19 mouse cellular contexts compared by ENCODE assay signal in genomic region chr1:179644151-179644550, GRCm38 (mm10). TPM values are rescaled to one million over a fixed set of nuclear protein-coding genes. Genes with fewer than 3 reads are reported as not detected.
DNase-seq lines count a peak whose midpoint lies in the region; ATAC-seq and TF ChIP-seq lines count a peak whose summit lies in the region.
"Had no signal": no experiment of that assay in that cellular context is flagged by ENCODE, and none has a peak within 500 bp of the region (broad histone marks: within the 10 kb centered on the region; RNA-seq: fewer than 3 reads in every experiment).

No protein-coding gene starts in this region.

- TF ChIP-seq POLR2A in kidney, adult 2 months (IDR thresholded peaks at IDR 0.05; ENCODE audit: low read depth, low read length): no peak
- no peak for TF ChIP-seq POLR2A in liver, adult 2 months (IDR thresholded peaks at IDR 0.05; ENCODE audit: extremely low read depth, insufficient read depth, low read length)

- H3K9me3 ChIP-seq in forebrain, postnatal 0 days (ENCODE audit: low read length): no peaks in the 10 kb centered on the region
- H3K9me3 ChIP-seq in forebrain, embryonic 12.5 days: no peaks in the 10 kb centered on the region
- no peaks in the 10 kb centered on the region for H3K9me3 ChIP-seq in liver, embryonic 12.5 days (replicated peaks)
- H3K9me3 ChIP-seq: forebrain, embryonic 13.5 days; hindbrain, embryonic 12.5 days; intestine, embryonic 15.5 days; lung, embryonic 15.5 days had no signal

- H3K36me3 ChIP-seq in forebrain, postnatal 0 days (ENCODE audit: insufficient read depth): no peaks in the 10 kb centered on the region
- H3K36me3 ChIP-seq in forebrain, embryonic 12.5 days (replicated peaks): no peaks in the 10 kb centered on the region
- H3K36me3 ChIP-seq in kidney, adult 2 months (ENCODE audit: control insufficient read depth, insufficient read depth, low read length): no peaks in the 10 kb centered on the region
- no peaks in the 10 kb centered on the region for H3K36me3 ChIP-seq in liver, adult 2 months (ENCODE audit: control insufficient read depth, insufficient read depth, low read length)
- no peaks in the 10 kb centered on the region for H3K36me3 ChIP-seq in liver, embryonic 12.5 days
- H3K36me3 ChIP-seq: hindbrain, embryonic 12.5 days; intestine, embryonic 15.5 days; lung, embryonic 15.5 days had no signal

- 43% methylated on average over 3 of the region's 3 CpGs for WGBS in forebrain, postnatal 0 days
- 81% methylated on average over 3 of the region's 3 CpGs for WGBS in forebrain, embryonic 12.5 days
- 42% methylated on average over 3 of the region's 3 CpGs for WGBS in kidney, adult 2 months
- 45% methylated on average over 3 of the region's 3 CpGs for WGBS in liver, adult 2 months
- 68% methylated on average over 3 of the region's 3 CpGs for WGBS in liver, embryonic 12.5 days (ENCODE audit: insufficient replicate concordance)

- no peaks in the 10 kb centered on the region for H3K4me1 ChIP-seq in forebrain, postnatal 0 days (ENCODE audit: insufficient read depth)
- H3K4me1 ChIP-seq in forebrain, embryonic 12.5 days: no peaks in the 10 kb centered on the region
- no peaks in the 10 kb centered on the region; the same call in 1 of the 2 replicates for H3K4me1 ChIP-seq in kidney, adult 2 months (ENCODE audit: control insufficient read depth, insufficient read depth, low read length)
- peaks cover 1% of the 10 kb centered on the region; the same call in 1 of the 2 replicates for H3K4me1 ChIP-seq in liver, adult 2 months (ENCODE audit: control insufficient read depth, insufficient read depth, low read length)
- H3K4me1 ChIP-seq in liver, embryonic 12.5 days: peaks cover 5% of the 10 kb centered on the region
- H3K4me1 ChIP-seq: intestine, embryonic 15.5 days had no signal

- no peak overlapping the region for H3K4me2 ChIP-seq in forebrain, postnatal 0 days (ENCODE audit: low read depth)
- no peak overlapping the region for H3K4me2 ChIP-seq in forebrain, embryonic 12.5 days
- H3K4me2 ChIP-seq in liver, embryonic 12.5 days: no peak overlapping the region
- H3K4me2 ChIP-seq: forebrain, embryonic 13.5 days; hindbrain, embryonic 12.5 days; intestine, embryonic 15.5 days; lung, embryonic 15.5 days had no signal

- ATAC-seq in forebrain, postnatal 0 days: peak; percentile 17; the same call in 1 of the 2 replicates
- ATAC-seq in forebrain, embryonic 12.5 days (ENCODE audit: low FRiP score): no peak
- ATAC-seq in liver, embryonic 12.5 days: no peak
- ATAC-seq: forebrain, embryonic 13.5 days; intestine, embryonic 15.5 days had no signal

- H3K27ac ChIP-seq in forebrain, postnatal 0 days (ENCODE audit: low read depth, low read length): no peak overlapping the region
- H3K27ac ChIP-seq in forebrain, embryonic 12.5 days: no peak overlapping the region
- no peak overlapping the region for H3K27ac ChIP-seq in kidney, adult 2 months (ENCODE audit: insufficient read depth, low read depth, low read length)
- no peak overlapping the region for H3K27ac ChIP-seq in liver, adult 2 months (replicated peaks; ENCODE audit: insufficient read depth, low read depth, low read length)
- no peak overlapping the region for H3K27ac ChIP-seq in liver, embryonic 12.5 days
- H3K27ac ChIP-seq: forebrain, embryonic 13.5 days; hindbrain, embryonic 12.5 days; intestine, embryonic 15.5 days; layer of hippocampus, adult 2 months; liver, embryonic 14.5 days; lung, embryonic 15.5 days had no signal

- no peaks in the 10 kb centered on the region for H3K79me2 ChIP-seq in liver, adult 2 months (ENCODE audit: control insufficient read depth, insufficient read depth, low read length)

- TF ChIP-seq CTCF in forebrain, postnatal 0 days (IDR thresholded peaks at IDR 0.05; ENCODE audit: low read depth): no peak
- no peak for TF ChIP-seq CTCF in kidney, adult 2 months (conservative IDR thresholded peaks at IDR 0.05; ENCODE audit: insufficient read depth, insufficient read length, low read depth, low read length)
- no peak for TF ChIP-seq CTCF in liver, adult 2 months (IDR thresholded peaks at IDR 0.05; ENCODE audit: low read depth, low read length)

- DNase-seq in forebrain, postnatal 0 days: peak; percentile 26
- DNase-seq in kidney, adult 2 months: peak; percentile 65
- DNase-seq in kidney, postnatal 4 days: no peak
- peak; percentile 80 for DNase-seq in liver, adult 2 months (ENCODE audit: extremely low read depth, low read depth, low spot score)
- DNase-seq in testis, postnatal 10 days (ENCODE audit: low spot score): peak; percentile 27
- DNase-seq in right cerebral cortex, postnatal 36 days (ENCODE audit: low spot score in 2 of 2): no peak
- DNase-seq: cerebellum, postnatal 36 days; gastrocnemius, postnatal 14 days; lung, postnatal 4 days; thymus, adult 2 months had no signal

- H3K27me3 ChIP-seq in forebrain, postnatal 0 days (ENCODE audit: insufficient read depth, low read length): no peaks in the 10 kb centered on the region
- H3K27me3 ChIP-seq in forebrain, embryonic 12.5 days: no peaks in the 10 kb centered on the region
- H3K27me3 ChIP-seq in kidney, adult 2 months (replicated peaks; ENCODE audit: control insufficient read depth, insufficient read depth, low read length): no peaks in the 10 kb centered on the region
- no peaks in the 10 kb centered on the region for H3K27me3 ChIP-seq in liver, adult 2 months (ENCODE audit: control insufficient read depth, insufficient read depth, low read length)
- peaks cover 27% of the 10 kb centered on the region for H3K27me3 ChIP-seq in liver, embryonic 12.5 days (replicated peaks)
- H3K27me3 ChIP-seq: forebrain, embryonic 13.5 days; hindbrain, embryonic 12.5 days; intestine, embryonic 15.5 days; lung, embryonic 15.5 days had no signal

- H3K4me3 ChIP-seq in forebrain, postnatal 0 days (ENCODE audit: low read depth, low read length): no peak overlapping the region
- no peak overlapping the region for H3K4me3 ChIP-seq in forebrain, embryonic 12.5 days (replicated peaks)
- no peak overlapping the region for H3K4me3 ChIP-seq in kidney, adult 2 months (ENCODE audit: insufficient read depth, low read depth, low read length)
- no peak overlapping the region for H3K4me3 ChIP-seq in liver, adult 2 months (ENCODE audit: insufficient read depth, low read depth, low read length)
- H3K4me3 ChIP-seq in liver, embryonic 12.5 days: no peak overlapping the region
- H3K4me3 ChIP-seq: forebrain, embryonic 13.5 days; hindbrain, embryonic 12.5 days; intestine, embryonic 15.5 days; layer of hippocampus, adult 2 months; lung, embryonic 15.5 days; myocyte had no signal

- no peak overlapping the region for H3K9ac ChIP-seq in forebrain, postnatal 0 days
- H3K9ac ChIP-seq in forebrain, embryonic 12.5 days: no peak overlapping the region
- no peak overlapping the region for H3K9ac ChIP-seq in liver, adult 2 months (ENCODE audit: low read depth, low read length)
- H3K9ac ChIP-seq in liver, embryonic 12.5 days: no peak overlapping the region
- H3K9ac ChIP-seq: forebrain, embryonic 13.5 days; hindbrain, embryonic 12.5 days; intestine, embryonic 15.5 days; liver, embryonic 14.5 days; lung, embryonic 15.5 days had no signal

RNA-seq across cellular contexts. Expression of gene Sccpdh, which starts 23.9 kb away (rescaled TPM):
- 108 and 115 TPM in 2 replicates for total RNA-seq in forebrain, postnatal 0 days (2014; rRNA removed)
- polyA plus RNA-seq in forebrain, postnatal 0 days (2015; fragmentation: Nextera tagmentation; extraction: Ambion mirVana): 164 and 168 TPM in 2 replicates
- 82.2 and 83.1 TPM in 2 replicates for polyA plus RNA-seq in forebrain, embryonic 12.5 days (2016; fragmentation: Nextera tagmentation; extraction: Ambion mirVana)
- 11.4 and 14.2 TPM in 2 replicates for polyA plus RNA-seq in kidney, adult 2 months (2012; rRNA removed)
- total RNA-seq in liver, adult 2 months (2014; rRNA removed): 4.5 and 4.8 TPM in 2 replicates
- 1.0 and 1.4 TPM in 2 replicates for polyA plus RNA-seq in liver, adult 2 months (2012; rRNA removed)
- polyA plus RNA-seq in liver, embryonic 12.5 days (2016; fragmentation: Nextera tagmentation; extraction: Ambion mirVana): 14.5 and 14.8 TPM in 2 replicates

Comparison
In these comparisons a context has a peak if more than half of its experiments do, and no peak if none do; other contexts are left out.
1. DNase-seq: peak in forebrain, postnatal 0 days (single experiment), kidney, adult 2 months (single experiment), liver, adult 2 months (single experiment) and testis, postnatal 10 days (single experiment); none in kidney, postnatal 4 days (0 of 2) and right cerebral cortex, postnatal 36 days (0 of 2).